Mouse (Mus musculus) cerebellum, adult (tissue): Measurements from ENCODE around the gene Myl6.
A peak's percentile ranks its signal among the peaks of the same experiment; 100 is the strongest.
"Not testable (repeated sequence)": the region's sequence is repeated elsewhere in the genome, so short reads cannot be mapped to it uniquely, and the experiment has no call there.

Source experiments
- ATAC-seq: cut with Nextera tagmentation; 2 replicates; pipeline ENCODE4 v1.9.2; 2017; ENCODE audit warnings: mild to moderate bottlenecking, moderate library complexity, mixed read lengths; ENCODE audit not compliant: insufficient number of reproducible peaks, low FRiP score, low TSS enrichment

The Myl6 gene

GRCm38 (mm10) chr10:128511189-128511588 lies 17.2 kb upstream of the Myl6 start:
- ATAC-seq: no peak

- no peak for ATAC-seq
These were observed 16.4 kb upstream of the Myl6 start for GRCm38 (mm10) chr10:128510301-128510700.

GRCm38 (mm10) chr10:128509831-128510230 lies 15.9 kb upstream of the Myl6 start:
- ATAC-seq: no peak

- ATAC-seq: no peak
These were observed 15.3 kb upstream of the Myl6 start for GRCm38 (mm10) chr10:128509203-128509602.

DNA sequence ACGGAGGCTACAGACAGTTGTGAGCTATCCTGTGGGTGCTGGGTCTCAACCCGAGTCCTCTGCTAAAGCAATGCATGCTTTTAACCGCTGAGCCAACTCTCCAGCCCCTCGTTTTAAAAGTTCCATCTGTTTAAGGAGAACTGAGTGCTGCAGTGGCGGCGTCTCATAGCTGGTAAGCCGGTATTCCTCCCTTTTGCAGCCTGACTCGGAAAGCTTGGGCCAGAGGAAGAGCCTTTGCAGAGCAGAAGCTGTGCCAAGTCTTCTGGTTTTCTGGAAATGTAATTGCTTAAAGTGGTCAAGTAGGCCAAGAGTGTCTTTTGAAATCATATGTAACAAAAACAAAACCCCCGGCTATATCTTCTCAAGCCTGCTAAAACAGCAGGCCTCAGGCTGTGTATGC lies 14.3 kb upstream of the Myl6 start:
- no peak for ATAC-seq

GRCm38 (mm10) chr10:128505974-128506373 lies 12.0 kb upstream of the Myl6 start:
- no peak for ATAC-seq

DNA sequence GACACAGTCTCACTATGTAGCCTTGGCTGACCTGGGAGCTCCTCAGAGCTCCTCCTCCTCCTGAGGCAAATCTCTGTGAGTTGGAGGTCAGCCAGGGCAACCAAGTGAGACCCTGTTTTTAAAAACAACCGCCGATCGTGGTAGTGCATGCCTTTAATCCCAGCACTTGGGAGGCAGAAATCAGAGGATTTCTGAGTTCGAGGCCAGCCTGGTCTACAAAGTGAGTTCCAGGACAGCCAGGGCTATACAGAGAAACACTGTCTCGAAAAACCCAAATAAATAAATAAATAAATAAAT lies 11.4 kb upstream of the Myl6 start:
- not testable (repeated sequence) for ATAC-seq

DNA sequence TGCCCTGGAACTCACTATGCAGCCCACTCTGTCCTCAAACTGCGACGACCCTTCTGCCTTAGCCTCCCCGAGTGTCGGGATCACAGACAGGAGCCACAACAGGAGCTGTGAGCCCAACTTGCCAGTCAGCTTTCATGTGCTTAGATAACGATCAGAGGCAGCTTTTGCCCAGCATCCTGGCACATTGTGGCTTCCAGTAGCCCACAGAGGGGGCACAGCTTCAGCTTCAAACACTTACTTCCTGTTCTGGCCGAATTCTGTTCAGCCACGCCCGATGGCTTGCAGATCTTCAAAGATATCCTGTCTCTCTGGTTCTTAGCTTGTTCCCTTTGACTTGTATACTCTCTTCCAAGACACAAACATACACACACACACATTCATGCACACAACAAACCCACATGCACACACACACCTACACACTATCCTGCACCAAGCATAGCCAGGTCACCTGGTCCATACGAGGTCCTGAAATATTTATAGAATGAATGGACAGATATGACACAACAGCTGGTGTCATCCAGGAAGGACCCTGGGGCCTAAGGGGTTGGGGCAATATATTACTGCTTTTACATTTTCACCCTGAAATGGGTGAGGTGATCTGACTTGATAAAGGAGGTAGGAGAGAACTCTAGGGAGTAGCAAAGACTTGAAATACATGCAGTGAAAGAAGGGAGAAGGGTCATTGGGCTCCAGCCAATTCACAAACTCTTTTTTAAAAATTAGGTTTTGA lies 10.9 kb upstream of the Myl6 start:
- ATAC-seq: no peak

GRCm38 (mm10) chr10:128504012-128504411 lies 10.1 kb upstream of the Myl6 start:
- no peak for ATAC-seq

GRCm38 (mm10) chr10:128503532-128503931 lies 9.6 kb upstream of the Myl6 start:
- no peak for ATAC-seq

DNA sequence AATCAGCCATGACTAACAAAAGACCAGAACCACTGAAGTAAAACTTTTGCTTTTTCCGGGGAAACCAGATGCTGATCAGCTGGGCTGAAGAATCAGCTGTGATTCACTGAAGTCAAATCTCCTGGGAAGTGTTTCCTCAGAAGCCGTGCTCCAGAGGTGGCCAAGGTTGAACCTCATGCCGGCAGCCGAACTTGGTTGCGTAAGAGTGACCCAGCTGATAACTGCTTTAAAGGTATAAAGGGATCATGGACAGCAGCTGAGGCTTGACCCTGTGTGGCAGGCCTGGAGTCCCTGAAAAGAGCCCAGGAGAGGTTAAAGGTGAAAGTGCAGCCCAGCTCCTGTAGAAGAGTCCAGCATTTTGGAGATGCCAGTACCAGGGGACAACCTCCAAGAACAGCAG lies 8.4 kb upstream of the Myl6 start:
- no peak for ATAC-seq

GRCm38 (mm10) chr10:128499116-128499671 lies 5.2 kb upstream of the Myl6 start:
- 0 out of 2 replicates have a peak, but pooled peaks have one; percentile 21 for ATAC-seq

GRCm38 (mm10) chr10:128498590-128498989 lies 4.6 kb upstream of the Myl6 start, which contains the start of gene Myl6b:
Myl6b (minus strand) TSS chr10:128498685.
- peak; percentile 81 for ATAC-seq

- no peak for ATAC-seq
These were observed 3.3 kb upstream of the Myl6 start for GRCm38 (mm10) chr10:128497134-128497737.

DNA sequence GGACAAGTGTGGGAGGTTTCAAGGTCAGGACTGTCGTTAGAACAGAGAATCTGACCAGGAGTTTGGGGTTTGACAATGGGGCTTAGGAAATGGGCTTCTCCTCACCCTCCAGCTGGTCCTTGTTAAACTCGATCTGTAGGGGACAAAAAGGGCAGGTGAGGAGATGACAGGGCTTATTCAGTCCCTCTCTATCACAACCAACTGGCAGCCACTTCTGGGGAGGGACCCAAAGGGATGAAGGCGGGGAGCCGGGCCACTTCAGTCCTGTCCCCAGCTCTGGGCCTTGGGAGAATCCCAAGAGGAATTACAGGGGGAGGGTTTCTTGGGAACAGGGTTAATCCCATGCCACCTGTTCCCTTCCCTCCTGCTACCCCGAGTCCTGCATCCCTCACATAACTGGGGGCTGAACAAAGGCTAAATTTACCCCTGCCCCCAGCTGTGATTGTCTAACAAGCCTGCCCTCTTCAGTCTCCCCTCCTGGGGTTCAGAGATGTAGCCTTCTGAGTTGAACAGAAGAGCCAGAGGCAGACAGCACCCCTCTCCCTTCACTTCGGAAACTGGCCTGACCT lies 2.6 kb upstream of the Myl6 start:
- no peak for ATAC-seq

- ATAC-seq: no peak
These were observed 2.0 kb upstream of the Myl6 start for GRCm38 (mm10) chr10:128495903-128496302.

GRCm38 (mm10) chr10:128495270-128495669 lies 1.3 kb upstream of the Myl6 start:
- ATAC-seq: no peak

GRCm38 (mm10) chr10:128494667-128495245 lies 811 bp upstream of the Myl6 start:
- ATAC-seq: no peak

GRCm38 (mm10) chr10:128493319-128493694 lies 638 bp downstream of the Myl6 start:
- ATAC-seq: peak; percentile 29

DNA sequence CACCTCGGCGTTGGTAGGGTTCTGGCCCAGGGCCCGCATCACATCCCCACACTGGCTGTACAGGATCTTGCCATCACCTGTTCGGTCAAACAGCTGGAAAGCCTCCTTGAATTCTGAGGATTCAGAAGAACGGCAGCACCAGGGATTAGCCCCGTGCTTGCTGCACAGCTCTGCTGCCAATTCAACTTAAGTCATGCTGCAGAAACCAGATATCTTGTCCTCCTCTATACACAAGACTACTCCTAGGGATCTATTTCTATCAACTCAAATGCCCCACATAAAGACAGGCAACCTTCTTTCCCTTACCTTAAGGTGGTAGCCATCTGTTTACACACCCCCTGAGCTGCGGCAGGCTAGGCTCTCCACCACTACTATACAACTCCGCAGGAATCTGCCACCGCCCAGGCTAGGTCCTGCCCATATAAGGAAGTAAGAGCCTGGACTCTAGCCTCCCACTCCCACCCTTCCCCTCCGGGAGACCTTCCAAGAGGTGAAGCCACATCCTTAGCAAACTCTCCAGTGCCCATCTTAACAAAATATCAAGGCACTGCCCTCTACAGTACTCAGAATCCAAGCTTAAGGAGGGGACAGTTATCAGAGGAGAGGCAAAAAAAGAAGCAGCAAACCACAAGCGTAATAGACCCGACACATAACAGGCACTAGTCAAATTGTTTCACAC lies 1.2 kb downstream of the Myl6 start:
- ATAC-seq: no peak

- ATAC-seq: not testable (repeated sequence)
These were observed 1.9 kb downstream of the Myl6 start for GRCm38 (mm10) chr10:128492051-128492450.
